Mouse (Mus musculus) lung, postnatal 0 days (tissue): ENCODE measurements at regions not wholly inside any gene's neighbourhood (a gene's known extent, or its start where the extent isn't known, plus 50 kb on each side); places are given as distances from the start of the nearest gene placed in this dataset.

ENCODE experiments used
- CTCF ChIP-seq: IDR thresholded peaks from 2 replicates; pipeline ENCODE4 v1.5.1; 2016; ENCODE audit warnings: antibody characterized with exemption, mild to moderate bottlenecking
- EP300 ChIP-seq: IDR thresholded peaks from 2 replicates; pipeline ENCODE4 v1.6.1; 2016; ENCODE audit warnings: antibody characterized with exemption, mild to moderate bottlenecking, control low read depth

GRCm38 (mm10) chr9:41821401-41821800, 302.7 kb downstream of the Sorl1 start:
- TF ChIP-seq CTCF (no peak), EP300 (no peak)
